Mouse (Mus musculus) spleen, embryonic (tissue): ENCODE measurements around the gene Haus5.

Experiments used
- CTCF ChIA-PET: fragments of 350-600 bp; sonication (Branson Sonifier 250); formaldehyde crosslinking; loops from one replicate; lab custom pipeline; 2022; lab: Charles Lee

Gene Haus5

GRCm38 (mm10) chr7:30629013-30629412 is 35.8 kb downstream of the Haus5 start:
- CTCF ChIA-PET: no interaction called here

GRCm38 (mm10) chr7:30626647-30627046 is 38.1 kb downstream of the Haus5 start:
- CTCF ChIA-PET: no interaction called here

GRCm38 (mm10) chr7:30625530-30626384 is 39.0 kb downstream of the Haus5 start, which contains the start of gene Cox6b1:
Cox6b1 (minus strand) TSS chr7:30626151.
- CTCF ChIA-PET: interaction anchor here (0.6 to 1.6 kb wide), 8 partner anchors 10 to 833 kb away, joined by 3 to 10 read pairs (median 4); partner anchors contain the start of gene Proser3

- CTCF ChIA-PET: no interaction called here
These were observed 45.6 kb downstream of the Haus5 start for GRCm38 (mm10) chr7:30619202-30619601.

- CTCF ChIA-PET: no interaction called here
These were observed 46.1 kb downstream of the Haus5 start for GRCm38 (mm10) chr7:30618658-30619057.

- CTCF ChIA-PET: interaction anchor here (1.5 to 2.9 kb wide), 2 partner anchors 10 to 21 kb away, joined by 4 to 10 read pairs; partner anchors contain the start of gene Cox6b1
These were observed 49.6 kb downstream of the Haus5 start for GRCm38 (mm10) chr7:30615049-30615760.

GRCm38 (mm10) chr7:30614454-30614853 is 50.3 kb downstream of the Haus5 start:
- CTCF ChIA-PET: interaction anchor here (0.7 to 2.9 kb wide), 4 partner anchors 10 to 22 kb away, joined by 3 to 10 read pairs (median 6); partner anchors contain the start of gene Cox6b1

- CTCF ChIA-PET: interaction anchor here (0.6 to 1.5 kb wide), 4 partner anchors 9 to 428 kb away, joined by 3 to 7 read pairs (median 4); no protein-coding TSS in a partner anchor
These were observed 51.2 kb downstream of the Haus5 start for GRCm38 (mm10) chr7:30613529-30614112.

- CTCF ChIA-PET: no interaction called here
These were observed 52.0 kb downstream of the Haus5 start, which contains the start of gene Upk1a for GRCm38 (mm10) chr7:30612654-30613402. Upk1a (minus strand) TSS chr7:30612847.

GRCm38 (mm10) chr7:30610043-30610442 is 54.8 kb downstream of the Haus5 start:
- CTCF ChIA-PET: no interaction called here

GRCm38 (mm10) chr7:30608476-30608875 is 56.3 kb downstream of the Haus5 start:
- CTCF ChIA-PET: no interaction called here

GRCm38 (mm10) chr7:30607706-30608309 is 57.0 kb downstream of the Haus5 start:
- CTCF ChIA-PET: interaction anchor here (1.0 kb wide), 1 partner anchor 18 kb away, joined by 3 read pairs; the partner anchor contains the start of gene Cox6b1

GRCm38 (mm10) chr7:30604944-30605343 is 59.9 kb downstream of the Haus5 start:
- CTCF ChIA-PET: interaction anchor here (0.6 kb wide), 1 partner anchor 9 kb away, joined by 7 read pairs; no protein-coding TSS in a partner anchor

- CTCF ChIA-PET: interaction anchor here (0.6 kb wide), 1 partner anchor 10 kb away, joined by 7 read pairs; no protein-coding TSS in a partner anchor
These were observed 60.4 kb downstream of the Haus5 start for GRCm38 (mm10) chr7:30604424-30604823.
